27 mouse cellular contexts compared by ENCODE assay signal in the genomic region with DNA sequence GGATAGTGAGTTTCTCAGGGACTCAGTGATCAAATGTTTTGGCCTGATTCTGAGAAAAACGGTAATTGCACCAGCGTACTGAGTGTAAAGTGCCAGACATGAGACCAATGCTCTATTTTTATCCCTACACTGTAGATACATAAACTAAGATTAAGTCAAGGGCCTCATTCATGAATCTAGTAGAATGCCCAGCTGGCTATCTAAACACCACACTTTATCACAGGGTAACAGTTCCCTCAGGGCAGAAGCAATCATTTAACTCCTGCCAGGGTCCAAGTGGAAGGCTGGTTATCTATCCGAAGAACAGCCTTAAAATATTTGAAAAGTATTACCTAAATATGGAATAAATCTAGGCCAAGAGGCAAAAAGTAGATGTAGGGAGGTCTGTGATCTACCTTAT. TPM values are rescaled to one million over a fixed set of nuclear protein-coding genes. Genes with fewer than 3 reads are reported as not detected.
DNase-seq lines count a peak whose midpoint lies in the region; ATAC-seq and TF ChIP-seq lines count a peak whose summit lies in the region.
"Had no signal": no experiment of that assay in that cellular context is flagged by ENCODE, and none has a peak within 500 bp of the region (broad histone marks: within the 10 kb centered on the region; RNA-seq: fewer than 3 reads in every experiment).

No protein-coding gene starts in this region.

- peak overlapping the region; percentile 10; the same call in 1 of the 2 replicates for H3K4me2 ChIP-seq in heart, embryonic 14.5 days (ENCODE audit: low read length)
- H3K4me2 ChIP-seq in liver, postnatal 0 days (ENCODE audit: low read depth, low read length), result 0 out of 2 replicates have a peak overlapping the region, but pooled peaks have one; percentile 13
- H3K4me2 ChIP-seq: embryonic facial prominence, embryonic 15.5 days; hindbrain, embryonic 15.5 days; intestine, embryonic 15.5 days; limb, embryonic 13.5 days; lung, embryonic 14.5 days; midbrain, embryonic 11.5 days; stomach, embryonic 15.5 days had no signal

- ATAC-seq in heart, embryonic 14.5 days (ENCODE audit: insufficient number of reproducible peaks, insufficient read depth, low FRiP score, low read depth), result no peak
- peak; percentile 47 for ATAC-seq in erythroid progenitor cell, adult 5-6 weeks (replicated peaks; ENCODE audit: low FRiP score, poor library complexity, severe bottlenecking)
- ATAC-seq in liver, postnatal 0 days, result no peak
- ATAC-seq: CD4-positive, CD25-positive, alpha-beta regulatory T cell, adult 4 months; intestine, embryonic 15.5 days had no signal

- intact Hi-C loops in heart, postnatal 25 days (cut with DNase I), result no loop called here

- no peak overlapping the region; a peak in 2 of 4 replicates for H3K27ac ChIP-seq in heart, embryonic 14.5 days (replicated peaks in 1 of 2; ENCODE audit: control insufficient read depth in 1 of 2, insufficient read depth in 1 of 2, low read depth in 2 of 2, low read length in 2 of 2)
- H3K27ac ChIP-seq in liver, postnatal 0 days (ENCODE audit: low read depth), result no peak overlapping the region
- H3K27ac ChIP-seq: embryonic facial prominence, embryonic 15.5 days; heart, adult 2 months; hindbrain, embryonic 15.5 days; intestine, embryonic 15.5 days; limb, embryonic 13.5 days; stomach, embryonic 15.5 days had no signal

- 23% methylated on average over 3 of the region's 3 CpGs for WGBS in heart, embryonic 14.5 days
- WGBS in liver, postnatal 0 days (ENCODE audit: insufficient replicate concordance), result 55% methylated on average over 3 of the region's 3 CpGs

- TF ChIP-seq EP300 in liver, postnatal 0 days (IDR thresholded peaks at IDR 0.05; ENCODE audit: low read depth), result peak; percentile 86

- H3K4me1 ChIP-seq in heart, embryonic 14.5 days (ENCODE audit: control insufficient read depth in 2 of 2, insufficient read depth in 2 of 2, low read length in 2 of 2), result peaks cover 9 to 31% of the 10 kb centered on the region in 2 experiments
- peaks cover 26% of the 10 kb centered on the region for H3K4me1 ChIP-seq in liver, postnatal 0 days (ENCODE audit: insufficient read depth)

- no peaks in the 10 kb centered on the region for H3K27me3 ChIP-seq in heart, embryonic 14.5 days (ENCODE audit: control insufficient read depth, insufficient read depth, low read length)
- peaks cover 16% of the 10 kb centered on the region for H3K27me3 ChIP-seq in liver, postnatal 0 days (ENCODE audit: insufficient read depth, low read length)
- H3K27me3 ChIP-seq: embryonic facial prominence, embryonic 15.5 days; hindbrain, embryonic 15.5 days; intestine, embryonic 15.5 days; limb, embryonic 13.5 days; stomach, embryonic 15.5 days had no signal

- DNase-seq in heart, postnatal 25 days (ENCODE audit: low spot score), result no peak
- DNase-seq in MEL-GATA-1-ER (ENCODE audit: extremely low read depth, low read depth), result peak; percentile 39
- DNase-seq in liver, postnatal 0 days, result no peak
- DNase-seq in thymus, postnatal 0 days (ENCODE audit: low spot score), result no peak
- no peak for DNase-seq in ovary, postnatal 10 days (ENCODE audit: low spot score)
- no peak for DNase-seq in right cerebral cortex, adult 18-20 months
- DNase-seq: cerebellum, adult 9-11 months; gastrocnemius, postnatal 25 days; heart, adult 2 months; heart, postnatal 4 days; kidney, adult 8-10 months; kidney, postnatal 10 days; lung, embryonic 14.5 days; lung, postnatal 36 days; thymus, postnatal 36 days had no signal

- no peaks in the 10 kb centered on the region for H3K36me3 ChIP-seq in heart, embryonic 14.5 days (ENCODE audit: control insufficient read depth, insufficient read depth, low read length)
- H3K36me3 ChIP-seq in liver, postnatal 0 days (replicated peaks; ENCODE audit: insufficient read depth, low read length), result no peaks in the 10 kb centered on the region; the same call in 1 of the 2 replicates
- H3K36me3 ChIP-seq: embryonic facial prominence, embryonic 15.5 days; hindbrain, embryonic 15.5 days; intestine, embryonic 15.5 days; stomach, embryonic 15.5 days had no signal

- H3K9me3 ChIP-seq in heart, embryonic 14.5 days (ENCODE audit: control insufficient read depth, low read length), result no peaks in the 10 kb centered on the region
- H3K9me3 ChIP-seq in liver, postnatal 0 days (ENCODE audit: low read length), result no peaks in the 10 kb centered on the region
- H3K9me3 ChIP-seq: embryonic facial prominence, embryonic 15.5 days; hindbrain, embryonic 15.5 days; intestine, embryonic 15.5 days; limb, embryonic 13.5 days; stomach, embryonic 15.5 days had no signal

- no peak overlapping the region for H3K9ac ChIP-seq in heart, embryonic 14.5 days (ENCODE audit: low read length)
- no peak overlapping the region for H3K9ac ChIP-seq in liver, postnatal 0 days (replicated peaks)
- H3K9ac ChIP-seq: embryonic facial prominence, embryonic 15.5 days; hindbrain, embryonic 15.5 days; intestine, embryonic 15.5 days; limb, embryonic 13.5 days; lung, embryonic 14.5 days; stomach, embryonic 15.5 days had no signal

- TF ChIP-seq CTCF in liver, postnatal 0 days (IDR thresholded peaks at IDR 0.05; ENCODE audit: low read depth), result no peak

- no peak overlapping the region for H3K4me3 ChIP-seq in heart, embryonic 14.5 days (ENCODE audit: control insufficient read depth in 1 of 2, insufficient read depth in 1 of 2, low read depth in 1 of 2, low read length in 2 of 2)
- H3K4me3 ChIP-seq in liver, postnatal 0 days (ENCODE audit: low read depth, low read length), result no peak overlapping the region
- H3K4me3 ChIP-seq: embryonic facial prominence, embryonic 15.5 days; heart, adult 2 months; hindbrain, embryonic 15.5 days; intestine, embryonic 15.5 days; limb, embryonic 13.5 days; stomach, embryonic 15.5 days had no signal

RNA-seq across cellular contexts. Expression of a gene that starts 2.6 kb away (rescaled TPM):
- 4.0 and 4.6 TPM in 2 replicates for polyA plus RNA-seq in heart, embryonic 14.5 days (2014; fragmentation: Nextera tagmentation; extraction: Ambion mirVana)
- under 1 TPM in 1 of 2 experiments, not detected in 1; 0.34 TPM for total RNA-seq in heart, postnatal 25 days (2021)
- total RNA-seq in erythroid progenitor cell, adult 5-6 weeks (2015; ENCODE audit: low replicate concordance), result not detected in 2 replicates
- not detected in 2 replicates for total RNA-seq in erythroid progenitor cell, adult 5-6 weeks (2017; ENCODE audit: low replicate concordance)
- polyA plus RNA-seq in liver, postnatal 0 days (2015; fragmentation: Nextera tagmentation; extraction: Ambion mirVana), result 2.4 and 2.9 TPM in 2 replicates
- polyA plus RNA-seq in thymus, postnatal 0 days (2015; fragmentation: Nextera tagmentation; extraction: Ambion mirVana), result 17.3 and 22.1 TPM in 2 replicates
- total RNA-seq: common myeloid progenitor, adult 5-6 weeks had no signal

RNA-seq across cellular contexts. Expression of a gene that starts 4.3 kb away (rescaled TPM):
- polyA plus RNA-seq in heart, embryonic 14.5 days (2014; fragmentation: Nextera tagmentation; extraction: Ambion mirVana), result 31.5 and 35.7 TPM in 2 replicates
- total RNA-seq in heart, postnatal 25 days (2021), result 1 to 10 TPM; 8.9 TPM
- 10.9 and 23.4 TPM in 2 replicates for total RNA-seq in erythroid progenitor cell, adult 5-6 weeks (2015; ENCODE audit: low replicate concordance)
- 5.3 and 17.2 TPM in 2 replicates for total RNA-seq in erythroid progenitor cell, adult 5-6 weeks (2017; ENCODE audit: low replicate concordance)
- 33.0 and 37.0 TPM in 2 replicates for polyA plus RNA-seq in liver, postnatal 0 days (2015; fragmentation: Nextera tagmentation; extraction: Ambion mirVana)
- 41.9 and 43.8 TPM in 2 replicates for polyA plus RNA-seq in thymus, postnatal 0 days (2015; fragmentation: Nextera tagmentation; extraction: Ambion mirVana)

RNA-seq across cellular contexts. Expression of a gene that starts 4.7 kb away (rescaled TPM):
- 0.31 and 0.45 TPM in 2 replicates for polyA plus RNA-seq in heart, embryonic 14.5 days (2014; fragmentation: Nextera tagmentation; extraction: Ambion mirVana)
- not detected for total RNA-seq in heart, postnatal 25 days (2021)
- total RNA-seq in erythroid progenitor cell, adult 5-6 weeks (2015; ENCODE audit: low replicate concordance), result 3.4 TPM in 1 of 2 replicates, not detected in the other
- not detected in 2 replicates for total RNA-seq in erythroid progenitor cell, adult 5-6 weeks (2017; ENCODE audit: low replicate concordance)
- 1.3 TPM in 2 replicates for polyA plus RNA-seq in liver, postnatal 0 days (2015; fragmentation: Nextera tagmentation; extraction: Ambion mirVana)
- polyA plus RNA-seq in thymus, postnatal 0 days (2015; fragmentation: Nextera tagmentation; extraction: Ambion mirVana), result 0.41 and 0.46 TPM in 2 replicates
- total RNA-seq: common myeloid progenitor, adult 5-6 weeks; gastrocnemius, postnatal 25 days; heart, adult 2 months; heart, postnatal 4 days; left cerebral cortex, postnatal 10 days had no signal
- polyA plus RNA-seq: forebrain, embryonic 11.5 days; midbrain, embryonic 11.5 days had no signal
